Mouse (Mus musculus): Measurements from ENCODE around the gene Tnfrsf17. TPM values are rescaled to one million over a fixed set of nuclear protein-coding genes. Genes with fewer than 3 reads are reported as not detected.
A peak's percentile ranks its signal among the peaks of the same experiment; 100 is the strongest.

The Tnfrsf17 gene
- not detected in 2 replicates for polyA plus RNA-seq (2015; fragmentation: Nextera tagmentation; extraction: Ambion mirVana)

DNA sequence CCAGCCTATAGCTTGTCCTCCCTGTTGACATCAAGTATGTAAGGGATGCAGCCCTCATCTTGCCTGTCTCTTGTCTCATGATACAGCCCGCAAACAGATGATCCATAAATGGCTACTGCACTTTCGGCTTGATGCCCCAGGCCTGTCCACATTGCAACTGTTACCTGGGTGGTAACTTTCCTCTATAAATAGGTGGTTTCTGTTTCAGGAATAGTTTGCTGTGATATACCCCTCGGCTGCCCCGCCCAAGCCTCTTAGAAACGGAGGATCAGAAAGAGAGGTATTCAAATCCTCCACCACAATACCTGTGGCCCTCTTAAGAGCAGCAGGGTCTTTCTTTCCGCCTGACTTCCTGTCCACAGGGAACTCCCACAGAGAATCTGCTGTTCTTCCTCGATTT lies at the start of gene Tnfrsf17:
Gene Tnfrsf17, plus strand, starts transcription at position 301 of the 400 bp plus-strand sequence.
- TF ChIP-seq CTCF (IDR thresholded peaks at IDR 0.05; ENCODE audit: low read depth), result no peak
- ATAC-seq (replicated peaks; ENCODE audit: low FRiP score, low read depth) (no peak), DNase-seq (ENCODE audit: low spot score) (no peak)
- Histone ChIP-seq H3K27me3 (ENCODE audit: insufficient read depth, low read length) (no peaks in the 10 kb centered on the region), H3K4me2 (ENCODE audit: low read length) (no peak within 1 kb of the TSS), H3K9me3 (replicated peaks; ENCODE audit: low read length) (no peaks in the 10 kb centered on the region), H3K27ac (no peak within 1 kb of the TSS), H3K9ac (ENCODE audit: low read depth, low read length) (no peak within 1 kb of the TSS), H3K36me3 (ENCODE audit: insufficient read depth, low read length) (no peaks in the 10 kb centered on the region), H3K4me1 (replicated peaks; ENCODE audit: insufficient read depth, low read length) (no peaks in the 10 kb centered on the region), H3K4me3 (replicated peaks; ENCODE audit: low read depth, low read length) (no peak within 1 kb of the TSS)
- WGBS, result 76% methylated on average over 7 of the region's 7 CpGs

DNA sequence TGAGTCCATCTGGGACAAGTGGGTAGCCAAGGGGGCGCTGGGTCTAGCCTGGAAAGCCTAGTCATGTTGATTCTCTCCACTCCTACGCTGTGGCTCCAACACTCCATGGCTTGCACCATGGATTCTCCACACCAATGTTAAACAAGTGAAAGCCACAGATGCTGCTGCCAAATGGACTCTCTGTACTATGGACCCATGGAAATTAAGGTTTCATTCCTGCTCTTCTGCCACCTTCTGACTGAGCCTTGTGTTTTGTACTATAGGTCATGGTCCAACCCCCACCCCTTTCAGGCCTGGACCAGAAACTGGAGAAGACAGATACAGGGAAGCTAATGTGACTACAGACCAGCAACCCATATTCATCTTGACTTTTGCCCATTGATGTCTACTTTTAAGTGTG lies 47.1 kb upstream of the Tnfrsf17 start:
- DNase-seq (ENCODE audit: low spot score), result no peak
- H3K36me3 ChIP-seq (ENCODE audit: insufficient read depth, low read length), result no peaks in the 10 kb centered on the region
- no peak overlapping the region for H3K4me2 ChIP-seq (ENCODE audit: low read length)
- H3K4me1 ChIP-seq (replicated peaks; ENCODE audit: insufficient read depth, low read length), result no peaks in the 10 kb centered on the region
- TF ChIP-seq CTCF (IDR thresholded peaks at IDR 0.05; ENCODE audit: low read depth), result no peak
- no peaks in the 10 kb centered on the region for H3K27me3 ChIP-seq (ENCODE audit: insufficient read depth, low read length)
- H3K27ac ChIP-seq, result no peak overlapping the region
- WGBS, result 93% methylated on average over 2 of the region's 2 CpGs
- H3K9me3 ChIP-seq (replicated peaks; ENCODE audit: low read length), result no peaks in the 10 kb centered on the region
- no peak overlapping the region for H3K4me3 ChIP-seq (replicated peaks; ENCODE audit: low read depth, low read length)
- ATAC-seq (replicated peaks; ENCODE audit: low FRiP score, low read depth), result peak; percentile 61
- no peak overlapping the region for H3K9ac ChIP-seq (ENCODE audit: low read depth, low read length)

DNA sequence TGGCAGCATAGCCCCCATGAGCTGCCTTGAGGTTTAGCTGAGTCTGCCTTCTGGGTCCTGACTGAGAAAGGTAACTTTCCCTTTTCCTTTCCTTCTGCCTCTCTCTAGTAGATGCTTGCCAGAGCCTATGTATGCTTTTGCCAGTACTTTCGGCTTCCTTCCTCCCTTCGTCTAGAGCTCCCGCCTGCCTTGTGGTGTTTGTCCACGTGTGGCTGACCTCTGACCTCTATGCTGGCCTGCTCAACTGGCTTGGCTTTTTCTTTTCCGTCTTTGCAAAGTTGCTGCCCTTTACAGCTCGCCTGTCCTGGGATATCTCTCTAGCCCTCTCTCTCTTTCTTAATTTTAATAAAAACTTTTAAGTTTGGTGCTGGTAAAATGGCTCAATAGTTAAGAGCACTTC lies 43.8 kb upstream of the Tnfrsf17 start:
- Histone ChIP-seq H3K4me3 (replicated peaks; ENCODE audit: low read depth, low read length) (no peak overlapping the region), H3K27ac (no peak overlapping the region), H3K36me3 (ENCODE audit: insufficient read depth, low read length) (no peaks in the 10 kb centered on the region), H3K4me1 (replicated peaks; ENCODE audit: insufficient read depth, low read length) (no peaks in the 10 kb centered on the region), H3K27me3 (ENCODE audit: insufficient read depth, low read length) (no peaks in the 10 kb centered on the region), H3K9me3 (replicated peaks; ENCODE audit: low read length) (no peaks in the 10 kb centered on the region), H3K9ac (ENCODE audit: low read depth, low read length) (no peak overlapping the region), H3K4me2 (ENCODE audit: low read length) (no peak overlapping the region)
- ATAC-seq (replicated peaks; ENCODE audit: low FRiP score, low read depth) (no peak), DNase-seq (ENCODE audit: low spot score) (no peak)
- WGBS, result 35% methylated on average over 6 of the region's 6 CpGs
- TF ChIP-seq CTCF (IDR thresholded peaks at IDR 0.05; ENCODE audit: low read depth), result no peak

DNA sequence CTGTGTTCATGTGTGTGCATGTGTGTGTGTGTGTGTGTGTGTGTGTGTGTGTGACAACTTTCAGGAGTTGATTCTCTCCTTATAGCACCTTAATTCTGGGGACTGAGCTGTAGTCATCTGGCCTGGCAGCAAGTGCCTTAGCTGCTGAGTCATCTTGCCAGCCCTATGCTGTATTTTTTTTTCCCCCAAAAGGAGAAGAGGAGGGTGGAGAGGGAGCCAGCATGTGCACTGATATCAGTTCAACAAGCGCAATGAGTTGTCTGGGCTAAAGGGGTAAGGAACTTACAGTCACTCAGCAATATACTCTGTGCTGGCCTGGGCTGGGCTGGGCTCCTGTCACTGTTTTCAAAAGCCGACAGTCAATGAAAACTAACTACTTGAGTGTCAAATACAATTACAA lies 43.0 kb upstream of the Tnfrsf17 start:
- WGBS, result 89% methylated on average over 2 of the region's 2 CpGs
- H3K4me3 ChIP-seq (replicated peaks; ENCODE audit: low read depth, low read length), result no peak overlapping the region
- H3K4me2 ChIP-seq (ENCODE audit: low read length), result no peak overlapping the region
- H3K9ac ChIP-seq (ENCODE audit: low read depth, low read length), result no peak overlapping the region
- TF ChIP-seq CTCF (IDR thresholded peaks at IDR 0.05; ENCODE audit: low read depth), result no peak
- no peaks in the 10 kb centered on the region for H3K4me1 ChIP-seq (replicated peaks; ENCODE audit: insufficient read depth, low read length)
- H3K27me3 ChIP-seq (ENCODE audit: insufficient read depth, low read length), result no peaks in the 10 kb centered on the region
- no peaks in the 10 kb centered on the region for H3K9me3 ChIP-seq (replicated peaks; ENCODE audit: low read length)
- no peak overlapping the region for H3K27ac ChIP-seq
- ATAC-seq (replicated peaks; ENCODE audit: low FRiP score, low read depth) (no peak), DNase-seq (ENCODE audit: low spot score) (no peak)
- no peaks in the 10 kb centered on the region for H3K36me3 ChIP-seq (ENCODE audit: insufficient read depth, low read length)

DNA sequence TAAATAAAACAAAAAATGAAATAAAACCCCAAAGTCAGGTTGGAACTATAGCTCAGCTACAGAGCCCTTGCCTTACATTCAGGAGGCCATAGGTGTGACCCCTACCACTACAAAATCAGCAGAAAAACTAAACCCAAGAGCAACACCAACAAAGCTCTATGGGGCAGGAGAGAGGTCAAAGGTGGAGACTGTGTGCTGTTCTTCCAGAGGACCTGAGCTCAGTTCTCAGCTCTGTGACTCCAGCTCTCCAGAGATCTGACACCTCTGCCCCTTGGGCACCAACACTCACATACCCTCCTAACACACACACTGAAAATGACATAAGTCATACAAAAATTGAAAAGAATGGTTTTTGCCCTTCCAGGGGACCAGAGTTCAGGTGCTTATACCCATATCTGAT lies 42.5 kb upstream of the Tnfrsf17 start:
- H3K9ac ChIP-seq (ENCODE audit: low read depth, low read length), result no peak overlapping the region
- H3K36me3 ChIP-seq (ENCODE audit: insufficient read depth, low read length), result no peaks in the 10 kb centered on the region
- no peaks in the 10 kb centered on the region for H3K27me3 ChIP-seq (ENCODE audit: insufficient read depth, low read length)
- no peak overlapping the region for H3K27ac ChIP-seq
- H3K4me1 ChIP-seq (replicated peaks; ENCODE audit: insufficient read depth, low read length), result no peaks in the 10 kb centered on the region
- DNase-seq (ENCODE audit: low spot score) (no peak), ATAC-seq (replicated peaks; ENCODE audit: low FRiP score, low read depth) (no peak)
- no peak overlapping the region for H3K4me2 ChIP-seq (ENCODE audit: low read length)
- no peak for TF ChIP-seq CTCF (IDR thresholded peaks at IDR 0.05; ENCODE audit: low read depth)
- H3K4me3 ChIP-seq (replicated peaks; ENCODE audit: low read depth, low read length), result no peak overlapping the region
- no peaks in the 10 kb centered on the region for H3K9me3 ChIP-seq (replicated peaks; ENCODE audit: low read length)

DNA sequence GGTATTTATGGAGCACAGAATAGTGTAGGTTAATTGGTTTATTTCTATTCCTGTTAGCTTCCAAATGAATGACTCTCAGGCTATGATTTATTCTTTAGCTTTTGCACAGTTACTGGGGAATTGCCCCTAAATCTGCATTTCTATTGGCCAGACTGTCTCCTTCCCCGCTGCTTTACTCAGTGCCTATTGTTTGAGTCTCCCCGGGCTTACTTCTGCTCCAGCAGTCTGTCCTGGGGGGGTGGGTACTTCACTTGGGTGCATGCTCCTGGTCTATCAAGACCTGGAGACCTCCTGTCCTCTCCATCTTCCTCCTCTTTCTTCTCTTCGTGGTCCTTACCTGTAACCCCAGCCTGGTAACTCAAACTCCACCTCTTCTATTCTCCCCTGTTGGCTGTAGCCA lies 36.7 kb upstream of the Tnfrsf17 start:
- DNase-seq (ENCODE audit: low spot score) (no peak), ATAC-seq (replicated peaks; ENCODE audit: low FRiP score, low read depth) (no peak)
- no peak for TF ChIP-seq CTCF (IDR thresholded peaks at IDR 0.05; ENCODE audit: low read depth)
- H3K9ac ChIP-seq (ENCODE audit: low read depth, low read length), result no peak overlapping the region
- no peaks in the 10 kb centered on the region for H3K4me1 ChIP-seq (replicated peaks; ENCODE audit: insufficient read depth, low read length)
- WGBS, result 40% methylated on average over 3 of the region's 3 CpGs
- no peak overlapping the region for H3K27ac ChIP-seq
- H3K27me3 ChIP-seq (ENCODE audit: insufficient read depth, low read length), result no peaks in the 10 kb centered on the region
- no peak overlapping the region for H3K4me2 ChIP-seq (ENCODE audit: low read length)
- no peaks in the 10 kb centered on the region for H3K36me3 ChIP-seq (ENCODE audit: insufficient read depth, low read length)
- H3K9me3 ChIP-seq (replicated peaks; ENCODE audit: low read length), result no peaks in the 10 kb centered on the region
- H3K4me3 ChIP-seq (replicated peaks; ENCODE audit: low read depth, low read length), result no peak overlapping the region

DNA sequence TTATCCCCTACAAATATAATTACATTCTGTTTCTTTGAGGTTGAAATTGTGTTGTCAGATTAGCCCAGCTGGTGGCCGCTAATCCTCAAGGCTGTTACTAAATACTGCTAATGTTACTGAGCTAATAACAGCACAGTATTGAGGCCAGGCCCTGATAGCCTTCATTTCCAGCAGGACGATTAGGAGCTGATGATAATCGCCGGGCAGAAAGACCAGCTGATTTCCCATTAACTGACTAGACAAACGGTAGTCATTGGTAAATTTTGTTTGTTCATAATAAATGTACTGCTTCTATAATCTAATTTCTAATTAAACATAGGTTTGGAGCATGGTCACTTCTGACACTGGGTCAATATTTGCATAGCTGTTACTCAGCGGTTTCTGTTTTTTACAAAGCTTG lies 34.8 kb upstream of the Tnfrsf17 start:
- ATAC-seq (replicated peaks; ENCODE audit: low FRiP score, low read depth) (no peak), DNase-seq (ENCODE audit: low spot score) (no peak)
- no peaks in the 10 kb centered on the region for H3K4me1 ChIP-seq (replicated peaks; ENCODE audit: insufficient read depth, low read length)
- H3K4me2 ChIP-seq (ENCODE audit: low read length), result no peak overlapping the region
- no peak overlapping the region for H3K4me3 ChIP-seq (replicated peaks; ENCODE audit: low read depth, low read length)
- no peak overlapping the region for H3K9ac ChIP-seq (ENCODE audit: low read depth, low read length)
- no peaks in the 10 kb centered on the region for H3K27me3 ChIP-seq (ENCODE audit: insufficient read depth, low read length)
- no peak for TF ChIP-seq CTCF (IDR thresholded peaks at IDR 0.05; ENCODE audit: low read depth)
- no peak overlapping the region for H3K27ac ChIP-seq
- WGBS, result 73% methylated on average over 6 of the region's 6 CpGs
- H3K36me3 ChIP-seq (ENCODE audit: insufficient read depth, low read length), result no peaks in the 10 kb centered on the region
- no peaks in the 10 kb centered on the region for H3K9me3 ChIP-seq (replicated peaks; ENCODE audit: low read length)
